Mouse (Mus musculus) midbrain, embryonic 16.5 days (tissue): ENCODE results near the gene 1700013G24Rik. TPM values are rescaled to one million over a fixed set of nuclear protein-coding genes. Genes with fewer than 3 reads are reported as not detected.

ENCODE experiments used
- ATAC-seq: fragments of 200-750 bp; cut with Nextera tagmentation; 2 replicates; pipeline ENCODE4 v1.8.0; 2017; ENCODE audit warnings: moderate TSS enrichment
- H3K27ac ChIP-seq: fragments of 300-500 bp; sonication (generic); 2 replicates; pipeline ENCODE4 v1.5.1; 2014; ENCODE audit warnings: mild to moderate bottlenecking, low read length, mixed read lengths
- H3K27me3 ChIP-seq: fragments of 300-500 bp; sonication (generic); 2 replicates; pipeline ENCODE4 v1.6.1; 2014; ENCODE audit warnings: low read depth, low read length, mixed read lengths; ENCODE audit not compliant: control insufficient read depth, insufficient read depth
- H3K36me3 ChIP-seq: fragments of 300-500 bp; sonication (generic); 2 replicates; pipeline ENCODE4 v1.6.1; 2014; ENCODE audit warnings: mild to moderate bottlenecking, low read length, moderate library complexity, mixed read lengths; ENCODE audit not compliant: control insufficient read depth, insufficient read depth
- H3K4me1 ChIP-seq: fragments of 300-500 bp; sonication (generic); 2 replicates; pipeline ENCODE4 v1.6.1; 2014; ENCODE audit warnings: mild to moderate bottlenecking, low read length, mixed read lengths; ENCODE audit not compliant: control insufficient read depth, insufficient read depth
- H3K4me2 ChIP-seq: fragments of 300-500 bp; sonication (generic); 2 replicates; pipeline ENCODE4 v1.6.1; 2014; ENCODE audit warnings: mild to moderate bottlenecking, low read length, mixed read lengths
- H3K4me3 ChIP-seq: fragments of 300-500 bp; sonication (generic); 2 replicates; pipeline ENCODE4 v1.5.1; 2014; ENCODE audit warnings: low read depth, mild to moderate bottlenecking, low read length, moderate library complexity, mixed read lengths
- H3K9ac ChIP-seq: fragments of 300-500 bp; sonication (generic); 2 replicates; pipeline ENCODE4 v1.6.1; 2014; ENCODE audit warnings: low read depth, low read length, mixed read lengths
- H3K9me3 ChIP-seq: fragments of 300-500 bp; sonication (generic); replicated peaks from 2 replicates; pipeline ENCODE4 v1.6.1; 2014; ENCODE audit warnings: mild to moderate bottlenecking, low read length, mixed read lengths; ENCODE audit not compliant: control insufficient read depth, poor library complexity, severe bottlenecking
- WGBS: fragments of 180-500 bp; shearing (Covaris S2); extraction: QIAGEN DNeasy Blood & Tissue Kit; methylation state at CpG from one replicate; pipeline ENCODE4 v1.1.7; 2014; 5-methylcytosine and 5-hydroxymethylcytosine counted together
- polyA plus RNA-seq: library from polyadenylated mRNA; unstranded; fragments of >200 nt; fragmentation: Nextera tagmentation; extraction: Ambion mirVana; gene quantifications from 2 replicates; pipeline ENCODE4 v1.2.1, GENCODE M21; 2015

The 1700013G24Rik gene
- polyA plus RNA-seq, 1 experiment from 2014 or later = not detected

GRCm38 (mm10) chr4:137485258-137485960 lies 32.3 kb downstream of the 1700013G24Rik start:
- H3K9me3 ChIP-seq = no peaks in the 10 kb centered on the region
- H3K4me1 ChIP-seq = peaks cover 9% of the 10 kb centered on the region; the same call in 1 of the 2 replicates
- WGBS = 52% methylated on average over 14 of the region's 14 CpGs
- no peak overlapping the region for H3K27ac ChIP-seq
- H3K27me3 ChIP-seq = no peaks in the 10 kb centered on the region
- H3K36me3 ChIP-seq = no peaks in the 10 kb centered on the region
- H3K4me2 ChIP-seq = no peak overlapping the region
- H3K4me3 ChIP-seq = no peak overlapping the region
- H3K9ac ChIP-seq = no peak overlapping the region
- ATAC-seq = no peak

- H3K27ac ChIP-seq = no peak overlapping the region
- WGBS = 42% methylated on average over 20 of the region's 20 CpGs
These were observed 33.3 kb downstream of the 1700013G24Rik start for GRCm38 (mm10) chr4:137486081-137487014.

GRCm38 (mm10) chr4:137487286-137488000 lies 34.4 kb downstream of the 1700013G24Rik start:
- Histone ChIP-seq H3K27ac (no peak overlapping the region; the same call in 1 of the 2 replicates), H3K27me3 (no peaks in the 10 kb centered on the region), H3K4me1 (peaks cover 9% of the 10 kb centered on the region; the same call in 1 of the 2 replicates), H3K9ac (no peak overlapping the region), H3K4me3 (no peak overlapping the region), H3K36me3 (no peaks in the 10 kb centered on the region), H3K4me2 (no peak overlapping the region), H3K9me3 (no peaks in the 10 kb centered on the region)
- WGBS = 50% methylated on average over 9 of the region's 10 CpGs
- ATAC-seq = no peak

More at GRCm38 (mm10) chr4:137486081-137487014, 33.3 kb downstream of the 1700013G24Rik start:
- Histone ChIP-seq H3K9ac (no peak overlapping the region), H3K4me2 (no peak overlapping the region), H3K27me3 (no peaks in the 10 kb centered on the region), H3K36me3 (no peaks in the 10 kb centered on the region), H3K4me3 (no peak overlapping the region), H3K9me3 (no peaks in the 10 kb centered on the region), H3K4me1 (peaks cover 9% of the 10 kb centered on the region; the same call in 1 of the 2 replicates)
- ATAC-seq = no peak

- no peak overlapping the region for H3K27ac ChIP-seq
- no peak overlapping the region for H3K9ac ChIP-seq
- peaks cover 9% of the 10 kb centered on the region; the same call in 1 of the 2 replicates for H3K4me1 ChIP-seq
- H3K27me3 ChIP-seq = no peaks in the 10 kb centered on the region
- H3K4me2 ChIP-seq = no peak overlapping the region
- ATAC-seq = no peak
- no peak overlapping the region for H3K4me3 ChIP-seq
- no peaks in the 10 kb centered on the region for H3K36me3 ChIP-seq
- no peaks in the 10 kb centered on the region for H3K9me3 ChIP-seq
- 38% methylated on average over 11 of the region's 11 CpGs for WGBS
These were observed 35.0 kb downstream of the 1700013G24Rik start for GRCm38 (mm10) chr4:137488038-137488437.

GRCm38 (mm10) chr4:137488571-137489303 lies 35.7 kb downstream of the 1700013G24Rik start:
- no peak overlapping the region for H3K4me2 ChIP-seq
- no peak overlapping the region for H3K9ac ChIP-seq
- no peak overlapping the region for H3K27ac ChIP-seq
- H3K27me3 ChIP-seq = no peaks in the 10 kb centered on the region
- no peaks in the 10 kb centered on the region for H3K9me3 ChIP-seq
- no peak for ATAC-seq
- no peaks in the 10 kb centered on the region for H3K36me3 ChIP-seq
- 12% methylated on average over 12 of the region's 12 CpGs for WGBS
- peaks cover 9% of the 10 kb centered on the region; the same call in 1 of the 2 replicates for H3K4me1 ChIP-seq
- no peak overlapping the region for H3K4me3 ChIP-seq

GRCm38 (mm10) chr4:137489996-137490395 lies 36.9 kb downstream of the 1700013G24Rik start:
- H3K4me3 ChIP-seq = no peak overlapping the region
- no peaks in the 10 kb centered on the region for H3K27me3 ChIP-seq
- H3K27ac ChIP-seq = no peak overlapping the region

GRCm38 (mm10) chr4:137492563-137492962 lies 39.5 kb downstream of the 1700013G24Rik start:
- no peak overlapping the region for H3K9ac ChIP-seq
- H3K9me3 ChIP-seq = no peaks in the 10 kb centered on the region
- no peaks in the 10 kb centered on the region for H3K27me3 ChIP-seq
- WGBS = 75% methylated on average over 11 of the region's 11 CpGs
- H3K4me2 ChIP-seq = no peak overlapping the region
- H3K4me3 ChIP-seq = no peak overlapping the region
- H3K27ac ChIP-seq = no peak overlapping the region
- no peak for ATAC-seq
- peaks cover 7% of the 10 kb centered on the region; the same call in 1 of the 2 replicates for H3K4me1 ChIP-seq
- H3K36me3 ChIP-seq = no peaks in the 10 kb centered on the region

More at GRCm38 (mm10) chr4:137489996-137490395, 36.9 kb downstream of the 1700013G24Rik start:
- no peak overlapping the region for H3K4me2 ChIP-seq
- peaks cover 9% of the 10 kb centered on the region; the same call in 1 of the 2 replicates for H3K4me1 ChIP-seq
- no peaks in the 10 kb centered on the region for H3K36me3 ChIP-seq
- no peak overlapping the region for H3K9ac ChIP-seq
- WGBS = 58% methylated on average over 8 of the region's 8 CpGs
- no peak for ATAC-seq
- H3K9me3 ChIP-seq = no peaks in the 10 kb centered on the region

GRCm38 (mm10) chr4:137493187-137493586 lies 40.1 kb downstream of the 1700013G24Rik start:
- 97% methylated on average over 4 of the region's 4 CpGs for WGBS
- no peaks in the 10 kb centered on the region for H3K9me3 ChIP-seq
- no peaks in the 10 kb centered on the region for H3K27me3 ChIP-seq
- H3K9ac ChIP-seq = no peak overlapping the region
- ATAC-seq = no peak
- peaks cover 7% of the 10 kb centered on the region; the same call in 1 of the 2 replicates for H3K4me1 ChIP-seq
- H3K36me3 ChIP-seq = no peaks in the 10 kb centered on the region
- no peak overlapping the region for H3K4me3 ChIP-seq
- no peak overlapping the region for H3K27ac ChIP-seq
- H3K4me2 ChIP-seq = no peak overlapping the region
